Mouse (Mus musculus) liver, embryonic 14.5 days (tissue): ENCODE measurements at regions not wholly inside any gene's neighbourhood (a gene's known extent, or its start where the extent isn't known, plus 50 kb on each side); places are given as distances from the start of the nearest gene placed in this dataset.

Experiments used
- CTCF ChIP-seq: IDR thresholded peaks from 2 replicates; pipeline ENCODE4 v1.5.1; 2016; ENCODE audit warnings: antibody characterized with exemption, low read depth, control low read depth
- EP300 ChIP-seq: IDR thresholded peaks from 2 replicates; pipeline ENCODE4 v1.6.1; 2016; ENCODE audit warnings: antibody characterized with exemption, low read depth

DNA sequence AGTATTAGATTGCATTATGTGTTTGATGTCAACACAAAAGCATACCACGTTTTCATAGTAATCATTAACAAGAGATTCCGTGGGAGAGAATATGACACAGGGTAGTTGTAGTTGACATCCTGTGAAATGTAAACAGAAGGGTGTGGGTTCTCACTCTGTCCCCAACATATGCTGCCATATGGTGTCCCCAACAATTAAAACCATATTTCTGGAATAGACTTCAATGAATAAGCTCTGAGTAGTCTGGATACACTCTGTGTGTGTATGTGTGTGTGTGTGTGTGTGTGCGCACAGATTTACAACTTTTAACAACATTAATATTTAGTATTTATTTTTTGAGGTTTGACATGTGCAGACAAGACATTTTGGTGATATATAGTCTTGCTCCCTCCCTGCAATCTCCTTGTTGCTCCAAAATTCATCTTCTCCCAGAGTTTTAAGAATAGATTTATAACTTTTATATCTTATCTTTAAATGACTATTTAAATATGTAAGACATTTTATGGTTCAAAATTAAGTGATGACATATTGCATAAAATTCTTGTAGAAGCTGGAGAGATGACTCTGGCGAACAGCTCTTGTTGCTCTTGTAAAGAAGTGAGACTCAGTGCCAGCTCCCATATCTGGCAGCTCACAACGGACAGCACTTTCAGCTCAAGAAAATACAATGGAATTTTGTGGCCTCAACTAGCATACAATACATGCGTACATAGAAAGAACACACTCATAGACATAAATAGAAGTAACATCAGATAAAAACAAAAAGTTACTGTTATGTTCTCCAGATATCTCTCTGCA, 162.6 kb upstream of the Tram1l1 start:
- TF ChIP-seq CTCF (no peak), EP300 (no peak)
